Mouse (Mus musculus): ENCODE measurements around the gene Nell2.

DNA sequence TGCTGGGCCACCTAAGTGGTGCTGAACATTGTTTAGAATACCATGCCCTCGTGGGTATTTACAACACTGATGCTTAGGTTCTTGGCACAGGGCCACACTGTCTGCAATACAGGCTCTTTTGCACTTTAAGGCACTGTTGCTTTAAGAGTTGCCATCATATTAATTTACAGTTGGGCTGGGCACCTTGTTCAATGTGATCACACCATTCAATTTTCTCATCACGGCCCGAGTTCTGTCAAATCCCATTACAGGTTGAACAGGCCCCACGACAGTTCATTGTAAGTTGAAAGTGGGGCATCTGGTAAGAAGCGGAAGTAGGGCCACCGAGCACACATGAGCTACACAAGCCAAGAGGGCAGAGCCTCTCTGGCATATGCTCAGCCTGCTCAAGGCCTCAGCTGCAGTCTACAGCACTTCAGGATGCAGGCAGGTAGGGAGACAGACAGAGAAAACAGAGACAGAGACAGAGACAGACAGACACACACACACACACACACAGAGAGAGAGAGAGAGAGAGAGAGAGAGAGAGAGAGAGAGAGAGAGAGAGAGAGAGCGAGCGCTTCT lies 421.0 kb downstream of the Nell2 start:
- TF ChIP-seq EP300 (IDR thresholded peaks at IDR 0.05) (no peak), CTCF (IDR thresholded peaks at IDR 0.05) (no peak)

Measured in lung, postnatal 0 days (tissue).